Comparison of ENCODE assay signal across 15 mouse cellular contexts in the genomic region with DNA sequence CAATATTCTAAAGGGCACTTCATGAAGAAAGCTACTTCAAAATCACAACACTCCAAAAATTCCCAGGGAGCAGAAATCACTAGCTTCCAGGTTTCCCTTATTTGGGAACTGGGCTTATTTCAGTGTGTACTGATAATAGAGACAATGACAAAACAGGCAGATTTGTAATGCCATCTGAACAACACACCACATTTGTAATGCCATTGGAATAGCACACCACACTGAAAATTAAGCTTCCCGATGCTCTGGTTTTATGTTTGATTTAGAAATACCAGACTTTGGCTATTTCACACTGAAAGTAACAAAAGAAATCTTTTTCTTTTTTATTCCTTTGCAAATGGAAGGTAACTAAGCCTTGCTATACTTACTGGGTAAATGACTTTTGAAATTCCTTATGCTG.
"Had no signal": no experiment of that assay in that cellular context is flagged by ENCODE, and none has a peak within 500 bp of the region (broad histone marks: within the 10 kb centered on the region; RNA-seq: fewer than 3 reads in every experiment).

No protein-coding gene starts in this region.

- H3K4me3 ChIP-seq: neural tube, embryonic 12.5 days; stomach, embryonic 15.5 days had no signal

- H3K27ac ChIP-seq: neural tube, embryonic 12.5 days; stomach, embryonic 15.5 days; stomach, postnatal 0 days had no signal

- H3K27me3 ChIP-seq: neural tube, embryonic 12.5 days; stomach, embryonic 15.5 days had no signal

- H3K4me1 ChIP-seq: neural tube, embryonic 12.5 days; stomach, embryonic 15.5 days had no signal

- H3K9me3 ChIP-seq: neural tube, embryonic 12.5 days; stomach, embryonic 15.5 days had no signal

- H3K36me3 ChIP-seq: neural tube, embryonic 12.5 days; stomach, embryonic 15.5 days had no signal

- DNase-seq: retina, postnatal 1 day; right cerebral cortex, adult 18-20 months; right cerebral cortex, postnatal 14 days; right cerebral cortex, postnatal 25 days; right cerebral cortex, postnatal 4 days; spleen, adult 18-20 months; thymus, adult 18-20 months; thymus, adult 2 months; thymus, postnatal 14 days; thymus, postnatal 25 days; thymus, postnatal 36 days; thymus, postnatal 4 days had no signal

- H3K4me2 ChIP-seq: neural tube, embryonic 12.5 days; stomach, embryonic 15.5 days had no signal

- H3K9ac ChIP-seq: neural tube, embryonic 12.5 days; stomach, embryonic 15.5 days had no signal
